Comparison of ENCODE assay signal across 21 mouse cellular contexts in the genomic region with DNA sequence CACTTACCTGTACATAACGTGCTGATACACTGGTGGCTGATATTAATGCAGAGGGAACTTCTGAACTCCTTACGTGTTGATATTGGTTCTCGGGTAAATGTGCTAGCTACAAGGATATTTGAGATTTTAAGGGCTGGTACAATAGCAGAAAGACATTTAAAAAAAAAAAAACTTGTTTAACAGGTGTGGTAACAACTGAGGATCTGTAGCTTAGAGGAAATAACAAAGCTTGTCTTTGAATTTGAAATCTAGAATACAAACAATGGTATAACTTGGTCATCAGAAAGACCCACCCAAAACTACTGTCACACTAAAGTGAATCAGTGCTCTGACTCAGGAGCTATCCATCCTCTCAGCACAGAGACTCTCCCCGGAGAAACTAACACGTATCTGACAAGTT. TPM values are rescaled to one million over a fixed set of nuclear protein-coding genes. Genes with fewer than 3 reads are reported as not detected.
"Had no signal": no experiment of that assay in that cellular context is flagged by ENCODE, and none has a peak within 500 bp of the region (broad histone marks: within the 10 kb centered on the region; RNA-seq: fewer than 3 reads in every experiment).

A gene (minus strand): TSS at position 101 of the 400 bp plus-strand sequence.

- H3K27ac ChIP-seq: neural tube, embryonic 12.5 days; neural tube, embryonic 13.5 days; neural tube, embryonic 15.5 days; stomach, embryonic 15.5 days had no signal

- H3K4me2 ChIP-seq: neural tube, embryonic 12.5 days; neural tube, embryonic 13.5 days; neural tube, embryonic 15.5 days; stomach, embryonic 15.5 days had no signal

- H3K4me1 ChIP-seq: neural tube, embryonic 12.5 days; neural tube, embryonic 13.5 days; neural tube, embryonic 15.5 days; stomach, embryonic 15.5 days had no signal

- H3K9ac ChIP-seq: neural tube, embryonic 12.5 days; neural tube, embryonic 13.5 days; neural tube, embryonic 15.5 days; stomach, embryonic 15.5 days had no signal

- DNase-seq: retina, postnatal 1 day; right cerebral cortex, adult 18-20 months; right cerebral cortex, postnatal 14 days; right cerebral cortex, postnatal 25 days; right cerebral cortex, postnatal 4 days; spleen, adult 18-20 months; thymus, adult 18-20 months; thymus, adult 2 months; thymus, postnatal 14 days; thymus, postnatal 25 days; thymus, postnatal 36 days; thymus, postnatal 4 days had no signal

- H3K36me3 ChIP-seq: neural tube, embryonic 12.5 days; neural tube, embryonic 13.5 days; neural tube, embryonic 15.5 days; stomach, embryonic 15.5 days had no signal

- H3K9me3 ChIP-seq: neural tube, embryonic 12.5 days; neural tube, embryonic 13.5 days; neural tube, embryonic 15.5 days; stomach, embryonic 15.5 days had no signal

- H3K27me3 ChIP-seq: neural tube, embryonic 12.5 days; neural tube, embryonic 13.5 days; neural tube, embryonic 15.5 days; stomach, embryonic 15.5 days had no signal

- H3K4me3 ChIP-seq: neural tube, embryonic 12.5 days; neural tube, embryonic 13.5 days; neural tube, embryonic 15.5 days; stomach, embryonic 15.5 days had no signal

RNA-seq across cellular contexts. Expression of the gene that starts here (rescaled TPM):
- polyA plus RNA-seq: neural tube, embryonic 11.5 days; neural tube, embryonic 12.5 days; neural tube, embryonic 13.5 days; neural tube, embryonic 14.5 days; neural tube, embryonic 15.5 days; small intestine, adult 2 months; spleen, adult 2 months; urinary bladder, adult 2 months had no signal
